Mouse (Mus musculus) R1 (cell line): ENCODE data around the gene 4930564D02Rik.
A peak's percentile ranks its signal among the peaks of the same experiment; 100 is the strongest.

Experiments used
- DNase-seq: peaks from one replicate; pipeline ENCODE4 v3.0.0-alpha.2; 2018; ENCODE audit warnings: low read depth, low spot score

4930564D02Rik gene

GRCm38 (mm10) chr3:105105827-105106226, 39.2 kb downstream of the 4930564D02Rik start:
- DNase-seq: no peak

GRCm38 (mm10) chr3:105113859-105114258, 47.2 kb downstream of the 4930564D02Rik start:
- DNase-seq: no peak

- DNase-seq: peak; percentile 80
Observed at GRCm38 (mm10) chr3:105114269-105114668, 47.6 kb downstream of the 4930564D02Rik start.

- DNase-seq: no peak
Observed at GRCm38 (mm10) chr3:105116596-105116995, 50.0 kb downstream of the 4930564D02Rik start.

GRCm38 (mm10) chr3:105123776-105124175, 57.1 kb downstream of the 4930564D02Rik start:
- DNase-seq: no peak

GRCm38 (mm10) chr3:105127881-105128280, 61.2 kb downstream of the 4930564D02Rik start:
- DNase-seq: no peak
